Mouse (Mus musculus): ENCODE data around the gene Krt26.

The Krt26 gene

GRCm38 (mm10) chr11:99284833-99285312 lies 52.9 kb downstream of the Krt26 start, which contains the start of gene Krt24:
Gene Krt24 (minus strand): TSS chr11:99285262.
- DNase-seq (ENCODE audit: low read depth, low spot score) = no peak

GRCm38 (mm10) chr11:99284011-99284410 lies 53.8 kb downstream of the Krt26 start:
- DNase-seq (ENCODE audit: low read depth, low spot score) = no peak

- no peak for DNase-seq (ENCODE audit: low read depth, low spot score)
These were observed 54.4 kb downstream of the Krt26 start for GRCm38 (mm10) chr11:99283334-99283733.

- no peak for DNase-seq (ENCODE audit: low read depth, low spot score)
These were observed 56.6 kb downstream of the Krt26 start for GRCm38 (mm10) chr11:99281116-99281515.

- no peak for DNase-seq (ENCODE audit: low read depth, low spot score)
These were observed 57.8 kb downstream of the Krt26 start for GRCm38 (mm10) chr11:99279986-99280385.
